Mouse (Mus musculus): ENCODE measurements around the gene Zfp207. TPM values are rescaled to one million over a fixed set of nuclear protein-coding genes. Genes with fewer than 3 reads are reported as not detected.
"Not testable (repeated sequence)": the region's sequence is repeated elsewhere in the genome, so short reads cannot be mapped to it uniquely, and the experiment has no call there.

The Zfp207 gene
- polyA plus RNA-seq, 1 experiment from 2014 or later, result 300 TPM

DNA sequence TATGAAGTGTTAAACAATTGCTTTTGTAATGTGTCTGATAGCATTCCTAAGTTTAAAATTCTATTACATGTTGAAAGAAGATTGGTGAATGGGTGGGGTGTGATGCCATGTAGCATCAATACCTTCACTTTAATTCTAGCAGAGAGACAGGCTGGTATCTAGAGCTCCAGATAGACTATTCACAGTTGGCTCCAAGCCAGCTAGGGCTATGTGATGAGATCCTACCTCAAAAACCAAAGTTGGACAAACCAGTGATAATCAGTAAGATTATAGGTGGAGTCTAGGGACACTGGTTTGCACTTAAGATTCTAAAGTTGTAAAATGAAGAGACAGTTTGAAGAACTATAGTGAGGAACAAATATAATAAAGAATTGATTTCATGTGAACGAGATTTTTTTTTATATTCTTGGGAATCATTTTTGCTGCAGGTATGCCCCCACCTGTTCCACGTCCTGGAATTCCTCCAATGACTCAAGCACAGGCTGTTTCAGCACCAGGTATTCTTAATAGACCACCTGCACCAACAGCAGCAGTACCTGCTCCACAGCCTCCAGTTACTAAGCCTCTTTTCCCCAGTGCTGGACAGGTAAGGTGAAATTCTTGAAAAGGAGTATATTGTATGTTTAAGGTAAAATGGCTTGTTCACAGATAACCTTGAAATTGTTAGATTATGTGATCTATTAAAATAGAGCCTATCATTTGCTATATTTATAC, 8.5 kb downstream of the Zfp207 start:
- no peak overlapping the region for H3K4me2 ChIP-seq (replicated peaks; ENCODE audit: low read depth, low read length)
- no peaks in the 10 kb centered on the region for H3K4me1 ChIP-seq (ENCODE audit: control insufficient read depth, insufficient read depth, low read length)
- no peak overlapping the region for H3K9ac ChIP-seq (ENCODE audit: low read depth, low read length)
- H3K4me3 ChIP-seq (ENCODE audit: low read length), result no peak overlapping the region
- no peak overlapping the region for H3K27ac ChIP-seq (ENCODE audit: low read depth, low read length)
- H3K9me3 ChIP-seq (ENCODE audit: control insufficient read depth, low read length), result no peaks in the 10 kb centered on the region
- H3K36me3 ChIP-seq (ENCODE audit: control insufficient read depth, insufficient read depth, low read length), result peaks cover 84% of the 10 kb centered on the region
- no peaks in the 10 kb centered on the region for H3K27me3 ChIP-seq (ENCODE audit: control insufficient read depth, insufficient read depth, low read length)
- 96% methylated on average over 2 of the region's 2 CpGs for WGBS
- no peak for ATAC-seq (ENCODE audit: low FRiP score, low TSS enrichment)

DNA sequence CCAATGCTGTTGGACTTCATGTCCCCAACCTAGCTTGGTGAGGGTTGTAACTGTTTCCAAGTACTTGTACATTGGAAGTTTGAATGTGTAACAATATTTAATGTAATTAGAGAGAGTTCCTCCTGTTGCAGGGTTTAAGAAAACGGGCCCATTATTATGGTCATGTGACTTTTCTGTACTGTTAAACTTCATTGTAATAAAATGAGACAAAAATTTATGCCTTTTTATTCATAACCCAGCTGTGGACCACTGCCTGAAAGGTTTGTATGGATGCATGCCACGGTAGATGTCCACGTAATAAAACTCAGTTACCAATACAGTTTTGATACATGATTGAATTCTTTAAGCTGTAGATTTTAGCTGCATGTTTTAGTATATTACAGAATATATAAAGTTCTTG, 12.9 kb downstream of the Zfp207 start:
- H3K27me3 ChIP-seq (ENCODE audit: control insufficient read depth, insufficient read depth, low read length), result no peaks in the 10 kb centered on the region
- H3K9me3 ChIP-seq (ENCODE audit: control insufficient read depth, low read length), result no peaks in the 10 kb centered on the region
- H3K4me3 ChIP-seq (ENCODE audit: low read length), result no peak overlapping the region
- no peak overlapping the region for H3K27ac ChIP-seq (ENCODE audit: low read depth, low read length)
- H3K36me3 ChIP-seq (ENCODE audit: control insufficient read depth, insufficient read depth, low read length), result peaks cover 87% of the 10 kb centered on the region
- 90% methylated on average over 3 of the region's 3 CpGs for WGBS
- no peak overlapping the region for H3K4me2 ChIP-seq (replicated peaks; ENCODE audit: low read depth, low read length)
- no peaks in the 10 kb centered on the region for H3K4me1 ChIP-seq (ENCODE audit: control insufficient read depth, insufficient read depth, low read length)
- H3K9ac ChIP-seq (ENCODE audit: low read depth, low read length), result no peak overlapping the region
- no peak for ATAC-seq (ENCODE audit: low FRiP score, low TSS enrichment)

DNA sequence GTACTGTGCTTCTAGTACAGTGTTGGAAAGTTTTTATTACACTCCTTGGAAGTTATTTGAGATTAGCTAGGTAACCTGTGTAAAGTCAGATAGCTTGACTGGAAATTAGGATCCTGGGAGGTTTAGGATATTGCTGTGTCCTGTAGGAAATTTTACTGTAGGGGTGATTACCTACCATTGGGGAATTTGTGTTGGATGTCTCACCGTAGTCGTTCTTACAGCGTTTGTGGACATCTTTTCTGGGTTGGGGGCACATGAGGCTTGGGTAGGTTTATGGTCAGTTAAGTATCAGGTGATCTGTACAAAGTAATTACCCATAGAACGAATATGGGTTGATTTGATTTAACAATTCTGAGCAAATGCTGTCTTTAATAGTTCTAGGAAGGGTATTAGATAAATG, 13.5 kb downstream of the Zfp207 start:
- ATAC-seq (ENCODE audit: low FRiP score, low TSS enrichment), result no peak
- no peak overlapping the region for H3K9ac ChIP-seq (ENCODE audit: low read depth, low read length)
- no peak overlapping the region for H3K4me3 ChIP-seq (ENCODE audit: low read length)
- WGBS, result 96% methylated on average over 4 of the region's 4 CpGs
- H3K4me1 ChIP-seq (ENCODE audit: control insufficient read depth, insufficient read depth, low read length), result no peaks in the 10 kb centered on the region
- H3K4me2 ChIP-seq (replicated peaks; ENCODE audit: low read depth, low read length), result no peak overlapping the region
- no peaks in the 10 kb centered on the region for H3K9me3 ChIP-seq (ENCODE audit: control insufficient read depth, low read length)
- H3K27ac ChIP-seq (ENCODE audit: low read depth, low read length), result no peak overlapping the region
- H3K27me3 ChIP-seq (ENCODE audit: control insufficient read depth, insufficient read depth, low read length), result no peaks in the 10 kb centered on the region
- H3K36me3 ChIP-seq (ENCODE audit: control insufficient read depth, insufficient read depth, low read length), result peaks cover 84% of the 10 kb centered on the region

DNA sequence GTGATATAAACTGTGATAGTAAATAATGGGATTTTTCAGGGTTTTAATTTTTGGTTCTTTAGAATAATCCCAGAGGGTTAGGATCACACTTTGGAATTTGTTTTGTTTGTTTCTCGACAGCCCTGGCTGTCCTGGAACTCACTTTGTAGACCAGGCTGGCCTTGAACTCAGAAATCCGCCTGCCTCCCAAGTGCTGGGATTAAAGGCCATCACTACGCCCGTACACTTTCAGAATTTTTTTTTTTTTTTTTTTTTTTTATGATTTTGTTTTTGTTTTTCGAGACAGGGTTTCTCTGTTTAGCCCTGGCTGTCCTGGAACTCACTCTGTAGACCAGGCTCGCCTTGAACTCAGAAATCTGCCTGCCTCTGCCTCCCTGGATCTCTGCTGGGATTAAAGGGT, 24.8 kb downstream of the Zfp207 start:
- H3K36me3 ChIP-seq (ENCODE audit: control insufficient read depth, insufficient read depth, low read length), result peaks cover 70% of the 10 kb centered on the region

DNA sequence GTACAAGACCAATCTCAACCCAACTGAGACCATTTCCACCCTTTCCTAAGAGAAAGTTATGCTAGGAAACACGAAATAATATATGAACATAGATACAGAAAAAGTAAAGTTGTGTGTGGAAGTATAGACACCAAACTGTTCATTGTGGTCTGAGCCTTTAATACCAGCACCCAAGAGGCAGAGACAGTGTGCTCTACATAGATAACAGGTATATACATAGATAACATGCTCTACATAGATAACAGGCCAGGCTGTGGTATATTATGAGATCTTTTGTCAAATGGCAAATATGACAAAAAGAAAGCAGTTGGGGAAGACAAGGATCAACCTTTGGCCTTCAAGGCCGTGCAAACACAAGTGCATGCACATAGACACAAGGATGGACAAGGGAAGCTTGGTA, 27.3 kb downstream of the Zfp207 start:
- H3K4me1 ChIP-seq (ENCODE audit: control insufficient read depth, insufficient read depth, low read length), result no peaks in the 10 kb centered on the region
- H3K27ac ChIP-seq (ENCODE audit: low read depth, low read length), result no peak overlapping the region
- H3K4me3 ChIP-seq (ENCODE audit: low read length), result no peak overlapping the region
- ATAC-seq (ENCODE audit: low FRiP score, low TSS enrichment), result no peak
- H3K9me3 ChIP-seq (ENCODE audit: control insufficient read depth, low read length), result no peaks in the 10 kb centered on the region
- H3K4me2 ChIP-seq (replicated peaks; ENCODE audit: low read depth, low read length), result no peak overlapping the region
- no peak overlapping the region for H3K9ac ChIP-seq (ENCODE audit: low read depth, low read length)
- no peaks in the 10 kb centered on the region for H3K27me3 ChIP-seq (ENCODE audit: control insufficient read depth, insufficient read depth, low read length)
- WGBS, result 87% methylated on average over 2 of the region's 2 CpGs
- peaks cover 50% of the 10 kb centered on the region for H3K36me3 ChIP-seq (ENCODE audit: control insufficient read depth, insufficient read depth, low read length)

More for the DNA sequence above, 24.8 kb downstream of the Zfp207 start:
- not testable (repeated sequence) for H3K9me3 ChIP-seq (ENCODE audit: control insufficient read depth, low read length); H3K27ac ChIP-seq (ENCODE audit: low read depth, low read length); H3K27me3 ChIP-seq (ENCODE audit: control insufficient read depth, insufficient read depth, low read length); H3K9ac ChIP-seq (ENCODE audit: low read depth, low read length); H3K4me1 ChIP-seq (ENCODE audit: control insufficient read depth, insufficient read depth, low read length); ATAC-seq (ENCODE audit: low FRiP score, low TSS enrichment); H3K4me3 ChIP-seq (ENCODE audit: low read length); H3K4me2 ChIP-seq (replicated peaks; ENCODE audit: low read depth, low read length)
- 96% methylated on average over 6 of the region's 6 CpGs for WGBS

DNA sequence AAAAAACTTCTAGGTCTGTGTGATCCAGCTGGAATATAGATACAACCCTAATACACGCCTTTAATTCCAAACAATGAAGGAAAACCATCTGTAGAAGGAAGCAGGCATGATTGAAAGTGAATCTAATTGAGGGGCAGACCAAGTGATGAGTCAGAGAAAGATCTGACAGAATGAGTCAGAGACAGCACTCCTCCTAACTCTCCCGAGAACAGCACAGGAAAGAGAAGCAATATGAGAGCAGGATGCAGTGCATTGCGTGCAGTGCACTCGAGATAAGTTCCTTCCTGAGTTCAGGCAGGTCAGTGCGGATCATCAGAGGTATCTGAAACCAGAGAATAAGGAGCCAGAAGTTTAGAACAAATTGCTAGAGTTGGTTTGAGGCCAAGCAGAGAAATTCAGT, 34.0 kb downstream of the Zfp207 start:
- Histone ChIP-seq H3K4me3 (ENCODE audit: low read length) (no peak overlapping the region), H3K36me3 (ENCODE audit: control insufficient read depth, insufficient read depth, low read length) (no peaks in the 10 kb centered on the region; the same call in 1 of the 2 replicates), H3K9me3 (ENCODE audit: control insufficient read depth, low read length) (no peaks in the 10 kb centered on the region), H3K9ac (ENCODE audit: low read depth, low read length) (no peak overlapping the region), H3K27ac (ENCODE audit: low read depth, low read length) (no peak overlapping the region), H3K27me3 (ENCODE audit: control insufficient read depth, insufficient read depth, low read length) (no peaks in the 10 kb centered on the region), H3K4me1 (ENCODE audit: control insufficient read depth, insufficient read depth, low read length) (no peaks in the 10 kb centered on the region), H3K4me2 (replicated peaks; ENCODE audit: low read depth, low read length) (no peak overlapping the region)
- no peak for ATAC-seq (ENCODE audit: low FRiP score, low TSS enrichment)
- 88% methylated on average over 5 of the region's 5 CpGs for WGBS

DNA sequence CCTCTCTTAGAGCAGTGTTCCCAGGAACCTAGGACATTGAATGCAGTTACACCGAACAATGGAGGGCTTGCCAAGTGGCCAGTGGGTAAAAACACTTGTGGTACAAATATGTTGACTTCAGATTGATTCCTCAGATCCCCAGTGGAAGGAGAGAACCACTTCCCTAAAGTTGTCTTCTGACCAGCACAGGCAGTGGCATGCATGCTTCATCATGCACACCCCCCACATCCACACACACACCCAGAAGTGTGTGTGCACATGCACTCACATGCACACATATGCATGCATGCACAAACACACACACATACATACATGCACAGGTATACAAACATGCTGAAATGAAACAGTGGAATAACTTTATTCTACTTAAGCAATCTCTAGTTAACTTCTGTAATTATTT, 36.7 kb downstream of the Zfp207 start:
- no peak for ATAC-seq (ENCODE audit: low FRiP score, low TSS enrichment)
- Histone ChIP-seq H3K4me1 (ENCODE audit: control insufficient read depth, insufficient read depth, low read length) (no peaks in the 10 kb centered on the region), H3K9ac (ENCODE audit: low read depth, low read length) (no peak overlapping the region), H3K9me3 (ENCODE audit: control insufficient read depth, low read length) (no peaks in the 10 kb centered on the region), H3K4me3 (ENCODE audit: low read length) (no peak overlapping the region), H3K27ac (ENCODE audit: low read depth, low read length) (no peak overlapping the region), H3K36me3 (ENCODE audit: control insufficient read depth, insufficient read depth, low read length) (no peaks in the 10 kb centered on the region; the same call in 1 of the 2 replicates), H3K4me2 (replicated peaks; ENCODE audit: low read depth, low read length) (no peak overlapping the region), H3K27me3 (ENCODE audit: control insufficient read depth, insufficient read depth, low read length) (no peaks in the 10 kb centered on the region)
- WGBS, result 85% methylated on average over 1 of the region's 1 CpGs

DNA sequence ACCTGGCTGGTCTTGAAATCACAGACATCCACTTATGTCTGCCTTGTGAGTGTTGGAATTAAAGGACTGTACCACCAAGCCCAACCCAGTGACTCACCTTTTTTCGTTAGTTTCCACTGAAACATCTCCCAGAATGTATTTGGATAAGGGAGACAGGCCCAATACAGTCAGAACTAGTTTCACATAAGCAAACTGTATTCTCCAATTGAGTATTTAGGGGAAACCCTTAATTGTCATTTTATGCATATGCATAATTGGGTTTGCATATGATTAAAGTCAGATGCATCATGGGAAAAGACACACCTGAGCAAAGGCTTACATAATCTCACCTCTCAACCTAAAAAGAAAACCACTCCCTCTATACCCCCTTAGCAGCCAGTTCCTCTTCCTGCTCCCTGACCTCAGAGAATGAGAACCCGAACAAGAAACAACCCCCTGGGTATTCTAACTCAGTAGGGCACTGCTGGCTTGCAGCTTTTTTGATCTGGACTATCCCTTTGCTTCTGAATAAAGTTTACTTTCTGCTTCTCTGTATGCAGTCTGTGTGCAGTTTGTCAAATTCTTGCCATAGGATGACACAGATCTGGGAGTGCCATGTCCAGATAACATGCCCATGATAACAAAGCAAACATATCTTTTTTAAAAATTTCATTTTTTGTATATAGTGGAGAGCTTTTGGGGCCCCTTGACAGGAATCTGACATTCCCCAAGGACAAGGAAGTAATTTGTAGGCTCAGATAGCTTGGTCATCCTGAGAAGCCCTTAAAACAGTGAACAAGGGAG, 37.3 kb downstream of the Zfp207 start:
- no peak for ATAC-seq (ENCODE audit: low FRiP score, low TSS enrichment)
- no peak overlapping the region for H3K4me2 ChIP-seq (replicated peaks; ENCODE audit: low read depth, low read length)
- H3K9ac ChIP-seq (ENCODE audit: low read depth, low read length), result no peak overlapping the region
- H3K27ac ChIP-seq (ENCODE audit: low read depth, low read length), result no peak overlapping the region
- no peaks in the 10 kb centered on the region; the same call in 1 of the 2 replicates for H3K36me3 ChIP-seq (ENCODE audit: control insufficient read depth, insufficient read depth, low read length)
- no peaks in the 10 kb centered on the region for H3K27me3 ChIP-seq (ENCODE audit: control insufficient read depth, insufficient read depth, low read length)
- no peak overlapping the region for H3K4me3 ChIP-seq (ENCODE audit: low read length)
- H3K9me3 ChIP-seq (ENCODE audit: control insufficient read depth, low read length), result no peaks in the 10 kb centered on the region
- 54% methylated on average over 2 of the region's 2 CpGs for WGBS
- no peaks in the 10 kb centered on the region for H3K4me1 ChIP-seq (ENCODE audit: control insufficient read depth, insufficient read depth, low read length)

DNA sequence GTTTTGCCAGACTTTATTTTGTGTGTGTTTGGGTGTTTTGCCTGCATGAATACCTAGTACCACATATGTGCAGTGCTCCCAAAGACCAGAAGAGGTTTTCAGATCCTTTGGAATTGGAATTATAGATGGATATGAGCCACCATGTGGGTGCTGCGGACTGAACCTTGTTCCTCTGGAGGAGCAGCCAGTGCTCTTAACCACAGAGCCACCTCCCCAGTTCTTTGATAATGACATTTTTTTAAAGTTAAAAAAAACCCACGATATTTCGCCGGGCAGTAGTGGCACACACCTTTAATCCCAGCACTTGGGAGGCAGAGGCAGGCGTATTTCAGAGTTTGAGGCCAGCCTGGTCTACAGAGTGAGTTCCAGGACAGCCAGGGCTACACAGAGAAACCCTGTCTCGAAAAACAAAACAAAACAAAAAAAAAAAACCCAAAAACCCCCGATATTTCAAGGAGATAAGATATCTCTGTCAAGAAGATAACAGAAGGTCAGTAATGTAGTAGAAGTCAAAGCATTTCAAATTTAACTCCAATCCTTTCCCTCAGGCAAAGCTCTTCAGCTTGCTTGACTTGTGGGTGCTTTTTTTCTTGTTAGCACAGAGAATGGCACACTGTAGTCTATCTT, 38.5 kb downstream of the Zfp207 start:
- Histone ChIP-seq H3K4me2 (replicated peaks; ENCODE audit: low read depth, low read length) (no peak overlapping the region), H3K9me3 (ENCODE audit: control insufficient read depth, low read length) (no peaks in the 10 kb centered on the region), H3K4me3 (ENCODE audit: low read length) (no peak overlapping the region), H3K9ac (ENCODE audit: low read depth, low read length) (no peak overlapping the region), H3K27ac (ENCODE audit: low read depth, low read length) (no peak overlapping the region), H3K36me3 (ENCODE audit: control insufficient read depth, insufficient read depth, low read length) (no peaks in the 10 kb centered on the region; the same call in 1 of the 2 replicates), H3K4me1 (ENCODE audit: control insufficient read depth, insufficient read depth, low read length) (no peaks in the 10 kb centered on the region), H3K27me3 (ENCODE audit: control insufficient read depth, insufficient read depth, low read length) (no peaks in the 10 kb centered on the region)
- 83% methylated on average over 7 of the region's 7 CpGs for WGBS
- no peak for ATAC-seq (ENCODE audit: low FRiP score, low TSS enrichment)

Measured in kidney, embryonic 14.5 days (tissue).